Mouse (Mus musculus) MEL (cell line): Measurements from ENCODE around the gene Hpca. TPM values are rescaled to one million over a fixed set of nuclear protein-coding genes. Genes with fewer than 3 reads are reported as not detected.

ENCODE experiments used
- DNase-seq: peaks from one replicate; pipeline ENCODE4 v3.0.0; 2011; ENCODE audit warnings: low read depth, low spot score
- H3K27ac ChIP-seq: 2 replicates; pipeline ENCODE4 v1.5.1; 2012; ENCODE audit warnings: low read depth, mild to moderate bottlenecking, control low read depth, low read length, moderate library complexity; ENCODE audit not compliant: control insufficient read depth
- H3K27me3 ChIP-seq, 2 experiments: fragments of 150-350 bp in 1 of 2; sonication (generic) in 1 of 2; 2 replicates each; pipeline ENCODE4 v1.6.1; 2012; ENCODE audit warnings: low read length in 2 of 2, mild to moderate bottlenecking in 2 of 2, improper control_type of control experiment in 1 of 2, moderate library complexity in 1 of 2; ENCODE audit not compliant: insufficient read depth in 2 of 2, control insufficient read depth in 1 of 2
- H3K36me3 ChIP-seq, 2 experiments: 2 replicates each; pipeline ENCODE4 v1.6.1; 2012 to 2014; ENCODE audit warnings: low read length in 2 of 2, improper control_type of control experiment in 1 of 2, inconsistent platforms in 1 of 2, mild to moderate bottlenecking in 1 of 2; ENCODE audit not compliant: insufficient read depth in 2 of 2, control insufficient read depth in 1 of 2
- H3K4me1 ChIP-seq, 2 experiments: fragments of 150-350 bp in 1 of 2; sonication (generic) in 1 of 2; 2 replicates each; pipeline ENCODE4 v1.6.1; 2012; ENCODE audit warnings: low read length in 2 of 2, improper control_type of control experiment in 1 of 2, mild to moderate bottlenecking in 1 of 2; ENCODE audit not compliant: insufficient read depth in 2 of 2, control insufficient read depth in 1 of 2
- H3K4me3 ChIP-seq, 2 experiments: fragments of 150-350 bp in 1 of 2; sonication (generic) in 1 of 2; 2 replicates each; pipeline ENCODE4 v1.5.1; 2012; ENCODE audit warnings: low read depth in 2 of 2, low read length in 2 of 2, mild to moderate bottlenecking in 2 of 2, moderate library complexity in 2 of 2, control low read depth in 1 of 2, improper control_type of control experiment in 1 of 2; ENCODE audit not compliant: control insufficient read depth in 1 of 2, insufficient read depth in 1 of 2
- H3K79me2 ChIP-seq: 2 replicates; pipeline ENCODE4 v1.6.1; 2012; ENCODE audit warnings: mild to moderate bottlenecking, low read length, moderate library complexity; ENCODE audit not compliant: control insufficient read depth, poor library complexity, insufficient read depth
- H3K9ac ChIP-seq: 2 replicates; pipeline ENCODE4 v1.6.1; 2012; ENCODE audit warnings: low read depth, mild to moderate bottlenecking, control low read depth, low read length, moderate library complexity; ENCODE audit not compliant: control insufficient read depth, poor library complexity, severe bottlenecking
- H3K9me3 ChIP-seq: fragments of 150-350 bp; sonication (generic); replicated peaks from 2 replicates; pipeline ENCODE4 v1.6.1; 2012; ENCODE audit warnings: mild to moderate bottlenecking, low read length, improper control_type of control experiment, moderate library complexity; ENCODE audit not compliant: insufficient read depth
- BHLHE40 ChIP-seq: IDR thresholded peaks from 2 replicates; pipeline ENCODE4 v1.6.1; 2012; ENCODE audit warnings: low read depth, mild to moderate bottlenecking, inconsistent platforms, low read length, improper control_type of control experiment, borderline replicate concordance
- CHD1 ChIP-seq: IDR thresholded peaks from 2 replicates; pipeline ENCODE4 v1.6.1; 2012; ENCODE audit warnings: low read depth, mild to moderate bottlenecking, inconsistent platforms, low read length, improper control_type of control experiment
- CTCF ChIP-seq, 3 experiments: IDR thresholded peaks in 2 of 3; conservative IDR thresholded peaks in 1 of 3; 2 replicates each; pipeline ENCODE4 v1.5.1; 2011 to 2012; ENCODE audit warnings: low read length in 3 of 3, low read depth in 2 of 3, mild to moderate bottlenecking in 2 of 3, improper control_type of control experiment in 1 of 3, inconsistent platforms in 1 of 3, mixed read lengths in 1 of 3, moderate library complexity in 1 of 3; ENCODE audit not compliant: control insufficient read depth in 1 of 3, insufficient read depth in 1 of 3, poor library complexity in 1 of 3, severe bottlenecking in 1 of 3
- E2F4 ChIP-seq: IDR thresholded peaks from 2 replicates; pipeline ENCODE4 v1.6.1; 2011; ENCODE audit warnings: low read depth, low read length, improper control_type of control experiment, borderline replicate concordance
- ELF1 ChIP-seq: IDR thresholded peaks from 2 replicates; pipeline ENCODE4 v1.6.1; 2014; ENCODE audit warnings: low read depth, mild to moderate bottlenecking, inconsistent platforms, low read length, improper control_type of control experiment, moderate library complexity
- ETS1 ChIP-seq: IDR thresholded peaks from 2 replicates; pipeline ENCODE4 v1.6.1; 2012; ENCODE audit warnings: low read depth, mild to moderate bottlenecking, inconsistent platforms, low read length, improper control_type of control experiment, moderate library complexity
- GATA1 ChIP-seq: IDR thresholded peaks from 2 replicates; pipeline ENCODE4 v1.6.1; 2011; ENCODE audit warnings: low read depth, low read length, improper control_type of control experiment
- HCFC1 ChIP-seq: IDR thresholded peaks from 2 replicates; pipeline ENCODE4 v1.6.1; 2012; ENCODE audit warnings: low read depth, mild to moderate bottlenecking, inconsistent platforms, low read length, improper control_type of control experiment, moderate library complexity
- JUND ChIP-seq: IDR thresholded peaks from 2 replicates; pipeline ENCODE4 v1.6.1; 2011; ENCODE audit warnings: low read depth, mild to moderate bottlenecking, improper control_type of control experiment, low read length
- MAX ChIP-seq: IDR thresholded peaks from 2 replicates; pipeline ENCODE4 v1.6.1; 2011; ENCODE audit warnings: low read length, improper control_type of control experiment
- MEF2A ChIP-seq: IDR thresholded peaks from 2 replicates; pipeline ENCODE4 v1.6.1; 2014; ENCODE audit warnings: low read depth, mild to moderate bottlenecking, inconsistent platforms, low read length, improper control_type of control experiment; ENCODE audit not compliant: poor library complexity, insufficient replicate concordance, severe bottlenecking; ENCODE audit errors: extremely low read depth
- MXI1 ChIP-seq: IDR thresholded peaks from 2 replicates; pipeline ENCODE4 v1.6.1; 2011; ENCODE audit warnings: mild to moderate bottlenecking, low read depth, low read length, improper control_type of control experiment
- MYB ChIP-seq: IDR thresholded peaks from 2 replicates; pipeline ENCODE4 v1.6.1; 2011; ENCODE audit warnings: mild to moderate bottlenecking, low read depth, low read length, improper control_type of control experiment
- NELFE ChIP-seq: IDR thresholded peaks from 2 replicates; pipeline ENCODE4 v1.6.1; 2011; ENCODE audit warnings: low read depth, low read length, improper control_type of control experiment
- POLR2AphosphoS5 ChIP-seq: IDR thresholded peaks from 2 replicates; pipeline ENCODE4 v1.6.1; 2012; ENCODE audit warnings: low read depth, borderline replicate concordance, mild to moderate bottlenecking, inconsistent platforms, low read length, moderate library complexity, mixed read lengths
- RAD21 ChIP-seq: IDR thresholded peaks from 2 replicates; pipeline ENCODE4 v1.6.1; 2011; ENCODE audit warnings: mild to moderate bottlenecking, low read depth, low read length, improper control_type of control experiment
- SMC3 ChIP-seq: IDR thresholded peaks from 2 replicates; pipeline ENCODE4 v1.6.1; 2011; ENCODE audit warnings: low read depth, low read length, improper control_type of control experiment
- TCF12 ChIP-seq: IDR thresholded peaks from 2 replicates; pipeline ENCODE4 v1.6.1; 2014; ENCODE audit warnings: low read depth, mild to moderate bottlenecking, inconsistent platforms, low read length, improper control_type of control experiment, moderate library complexity
- UBTF ChIP-seq: IDR thresholded peaks from 2 replicates; pipeline ENCODE4 v1.6.1; 2012; ENCODE audit warnings: low read depth, mild to moderate bottlenecking, inconsistent platforms, low read length, improper control_type of control experiment, moderate library complexity, borderline replicate concordance; ENCODE audit not compliant: insufficient read depth
- USF1 ChIP-seq: IDR thresholded peaks from 2 replicates; pipeline ENCODE4 v1.6.1; 2014; ENCODE audit warnings: low read depth, mild to moderate bottlenecking, inconsistent platforms, low read length, improper control_type of control experiment, moderate library complexity
- ZC3H11A ChIP-seq: IDR thresholded peaks from 2 replicates; pipeline ENCODE4 v1.6.1; 2012; ENCODE audit warnings: low read depth, mild to moderate bottlenecking, inconsistent platforms, low read length, improper control_type of control experiment
- polyA plus RNA-seq, 2 experiments: library from polyadenylated mRNA; stranded (reverse) in 1 of 2; unstranded in 1 of 2; fragments of >175 nt in 1 of 2; fragments of >200 nt in 1 of 2; gene quantifications; 2 replicates each; pipeline versions ENCODE4 v1.2.1 to v1.2.4; 2012; ENCODE audit warnings: low replicate concordance in 2 of 2, low read depth in 1 of 2; ENCODE audit not compliant: insufficient read length in 2 of 2, insufficient read depth in 1 of 2, missing spikeins in 1 of 2
- total RNA-seq: library from RNA; depleted of rRNA; stranded (reverse); fragments of 300-350 nt; gene quantifications from 2 replicates; pipeline ENCODE4 v1.2.3, GENCODE M21; 2012

The Hpca gene
- total and polyA plus RNA-seq, 3 experiments, result 0.39 to 1.1 TPM; not detected in 1

- H3K4me3 ChIP-seq, result no peak overlapping the region
- no peak overlapping the region for H3K27ac ChIP-seq
- H3K79me2 ChIP-seq, result no peaks in the 10 kb centered on the region
- H3K4me1 ChIP-seq, result peaks cover 3 to 4% of the 10 kb centered on the region in 2 experiments; a peak in 3 of 4 replicates
- H3K27me3 ChIP-seq, result no peaks in the 10 kb centered on the region
- H3K9ac ChIP-seq, result no peak overlapping the region
- no peaks in the 10 kb centered on the region for H3K9me3 ChIP-seq
- no peak for DNase-seq
- no peak for TF ChIP-seq GATA1
- no peak for TF ChIP-seq ETS1
- TF ChIP-seq MEF2A, result no peak
- TF ChIP-seq POLR2AphosphoS5, result no peak
- no peak for TF ChIP-seq ZC3H11A
- TF ChIP-seq MAX, result no peak
- no peak for TF ChIP-seq E2F4
- TF ChIP-seq MYB, result no peak
- no peak for TF ChIP-seq BHLHE40
- TF ChIP-seq SMC3, result no peak
- TF ChIP-seq NELFE, result no peak
- TF ChIP-seq HCFC1, result no peak
- TF ChIP-seq USF1, result no peak
- H3K36me3 ChIP-seq, result peaks cover 3 to 7% of the 10 kb centered on the region in 2 experiments; a peak in 2 of 4 replicates
Observed at GRCm38 (mm10) chr4:129151276-129151811, 29.5 kb upstream of the Hpca start.

GRCm38 (mm10) chr4:129149321-129149720 is 27.5 kb upstream of the Hpca start:
- DNase-seq, result no peak
- Histone ChIP-seq H3K36me3 (peaks cover 2 to 3% of the 10 kb centered on the region in 2 experiments; a peak in 1 of 4 replicates), H3K4me1 (peaks cover 2 to 3% of the 10 kb centered on the region in 2 experiments; a peak in 2 of 4 replicates), H3K27ac (no peak overlapping the region), H3K27me3 (no peaks in the 10 kb centered on the region), H3K4me3 (no peak overlapping the region), H3K9me3 (no peaks in the 10 kb centered on the region), H3K9ac (no peak overlapping the region), H3K79me2 (no peaks in the 10 kb centered on the region)
- TF ChIP-seq ELF1 (no peak), MXI1 (no peak), JUND (no peak), MEF2A (no peak), UBTF (no peak), HCFC1 (no peak), TCF12 (no peak), ETS1 (no peak), NELFE (no peak), GATA1 (no peak), USF1 (no peak), RAD21 (no peak), CTCF (IDR thresholded peaks at IDR 0.05 in 2 of 3, conservative IDR thresholded peaks at IDR 0.05 in 1 of 3; ENCODE audit: control insufficient read depth in 1 of 3, insufficient read depth in 1 of 3, low read depth in 2 of 3, low read length in 3 of 3, poor library complexity in 1 of 3, severe bottlenecking in 1 of 3) (no peak), CHD1 (no peak)
